Mouse (Mus musculus) cerebellum, adult 2 months (tissue): ENCODE measurements around the gene Ubtd1. TPM values are rescaled to one million over a fixed set of nuclear protein-coding genes. Genes with fewer than 3 reads are reported as not detected.

ENCODE experiments used
- DNase-seq, 2 experiments: peaks; one replicate each; pipeline ENCODE4 v3.0.0; 2021
- H3K27ac ChIP-seq: fragments of 200-500 bp; 2 replicates; pipeline ENCODE4 v1.5.1; 2012; ENCODE audit warnings: low read length, control low read depth, inconsistent platforms; ENCODE audit not compliant: insufficient read depth
- H3K27me3 ChIP-seq: fragments of 200-500 bp; 2 replicates; pipeline ENCODE4 v1.6.1; 2012; ENCODE audit warnings: inconsistent platforms, mild to moderate bottlenecking, low read length, moderate library complexity; ENCODE audit not compliant: control insufficient read depth, insufficient read depth
- H3K4me1 ChIP-seq: fragments of 200-500 bp; 2 replicates; pipeline ENCODE4 v1.6.1; 2011; ENCODE audit warnings: low read length; ENCODE audit not compliant: control insufficient read depth, insufficient read depth
- H3K4me3 ChIP-seq: fragments of 200-500 bp; replicated peaks from 2 replicates; pipeline ENCODE3; 2011; ENCODE audit warnings: mild to moderate bottlenecking, low read depth, low read length, control low read depth; ENCODE audit not compliant: insufficient read depth
- CTCF ChIP-seq: fragments of 200-500 bp; IDR thresholded peaks from 2 replicates; pipeline ENCODE4 v1.5.1; 2011; ENCODE audit warnings: low read depth, mild to moderate bottlenecking, control low read depth, low read length, moderate library complexity, borderline replicate concordance; ENCODE audit not compliant: insufficient read depth
- POLR2A ChIP-seq: fragments of 200-500 bp; IDR thresholded peaks from 2 replicates; pipeline ENCODE4 v1.6.1; 2011; ENCODE audit warnings: low read length, control low read depth, borderline replicate concordance; ENCODE audit not compliant: insufficient read depth
- whole genome bisulfite sequencing: fragments of 180-500 bp; shearing (Covaris S2); methylation state at CpG from one replicate; pipeline ENCODE4 v1.1.7; 2018; 5-methylcytosine and 5-hydroxymethylcytosine counted together
- polyA plus RNA-seq: library from polyadenylated mRNA; depleted of rRNA; stranded (reverse); fragments of >200 nt; gene quantifications from 2 replicates; pipeline ENCODE4 v1.2.3, GENCODE M21; 2012

Gene Ubtd1
- polyA plus RNA-seq, 1 experiment, result 28.1 TPM

- peaks cover 36% of the 10 kb centered on the region for H3K4me1 ChIP-seq
- TF ChIP-seq CTCF (no peak), POLR2A (no peak)
Measured at GRCm38 (mm10) chr19:42006568-42006967, 25.0 kb downstream of the Ubtd1 start.

GRCm38 (mm10) chr19:42008586-42008985 lies 27.0 kb downstream of the Ubtd1 start:
- WGBS, result 59% methylated on average over 3 of the region's 3 CpGs
- Histone ChIP-seq H3K4me1 (peaks cover 37% of the 10 kb centered on the region), H3K4me3 (no peak overlapping the region), H3K27me3 (no peaks in the 10 kb centered on the region), H3K27ac (no peak overlapping the region; the same call in 1 of the 2 replicates)
- no peak for TF ChIP-seq POLR2A
- TF ChIP-seq CTCF, result no peak
- DNase-seq, result no peak

More at GRCm38 (mm10) chr19:42006568-42006967, 25.0 kb downstream of the Ubtd1 start:
- no peak overlapping the region for H3K27ac ChIP-seq
- H3K4me3 ChIP-seq, result no peak overlapping the region
- H3K27me3 ChIP-seq, result no peaks in the 10 kb centered on the region
- WGBS, result 82% methylated on average over 8 of the region's 8 CpGs
- DNase-seq, result no peak

DNA sequence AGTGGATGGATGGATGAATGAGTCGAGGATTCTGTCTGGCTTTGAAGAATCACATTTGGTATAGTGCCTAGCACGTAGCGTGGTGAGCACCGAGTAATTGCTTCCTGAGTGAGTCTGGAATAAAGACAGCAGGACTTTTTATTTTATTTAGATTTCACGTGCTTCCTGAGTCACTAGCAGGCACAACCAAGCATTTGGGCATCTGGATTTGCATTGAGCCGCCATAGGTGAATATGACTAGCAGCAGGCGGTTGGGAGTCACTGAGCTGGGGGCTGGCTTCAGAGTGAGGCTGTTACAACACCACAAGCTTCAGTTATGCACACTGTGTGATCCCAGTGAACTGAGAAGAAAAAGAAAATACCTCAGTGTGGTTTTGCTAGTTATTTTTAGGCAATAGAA lies 27.5 kb downstream of the Ubtd1 start:
- 73% methylated on average over 7 of the region's 7 CpGs for WGBS
- no peak overlapping the region for H3K27ac ChIP-seq
- no peak for TF ChIP-seq CTCF
- TF ChIP-seq POLR2A, result no peak
- no peak for DNase-seq
- H3K4me3 ChIP-seq, result no peak overlapping the region
- no peaks in the 10 kb centered on the region for H3K27me3 ChIP-seq
- H3K4me1 ChIP-seq, result peaks cover 37% of the 10 kb centered on the region

DNA sequence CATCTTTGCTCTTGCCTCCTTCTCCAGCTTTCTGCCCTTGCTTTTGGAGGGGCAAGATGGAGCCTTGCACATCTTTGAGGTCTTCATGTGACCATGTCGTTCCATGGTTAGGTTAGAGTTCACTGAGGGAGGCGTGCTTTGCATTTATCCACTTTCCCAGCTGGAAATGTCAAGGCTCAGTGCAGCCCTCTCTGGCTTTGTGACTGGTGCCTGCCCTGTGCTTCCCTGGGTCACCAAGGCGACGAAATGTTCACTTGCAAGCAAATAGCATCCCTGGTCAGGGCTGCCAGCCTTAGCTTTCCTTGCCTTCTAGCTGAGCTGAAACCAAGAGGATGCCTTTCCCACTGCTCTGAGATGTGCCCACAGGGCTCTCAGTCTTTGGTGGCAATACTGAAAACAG lies 28.9 kb downstream of the Ubtd1 start:
- DNase-seq, result no peak
- H3K27me3 ChIP-seq, result no peaks in the 10 kb centered on the region
- 48% methylated on average over 4 of the region's 4 CpGs for WGBS
- H3K4me1 ChIP-seq, result peaks cover 33% of the 10 kb centered on the region
- H3K4me3 ChIP-seq, result no peak overlapping the region
- TF ChIP-seq CTCF, result no peak
- no peak for TF ChIP-seq POLR2A
- H3K27ac ChIP-seq, result no peak overlapping the region

- Histone ChIP-seq H3K27ac (no peak overlapping the region), H3K27me3 (no peaks in the 10 kb centered on the region), H3K4me1 (peaks cover 36% of the 10 kb centered on the region), H3K4me3 (no peak overlapping the region)
- 92% methylated on average over 7 of the region's 7 CpGs for WGBS
- DNase-seq, result no peak
- TF ChIP-seq CTCF, result no peak
- TF ChIP-seq POLR2A, result no peak
Measured at GRCm38 (mm10) chr19:42011123-42011522, 29.6 kb downstream of the Ubtd1 start.

DNA sequence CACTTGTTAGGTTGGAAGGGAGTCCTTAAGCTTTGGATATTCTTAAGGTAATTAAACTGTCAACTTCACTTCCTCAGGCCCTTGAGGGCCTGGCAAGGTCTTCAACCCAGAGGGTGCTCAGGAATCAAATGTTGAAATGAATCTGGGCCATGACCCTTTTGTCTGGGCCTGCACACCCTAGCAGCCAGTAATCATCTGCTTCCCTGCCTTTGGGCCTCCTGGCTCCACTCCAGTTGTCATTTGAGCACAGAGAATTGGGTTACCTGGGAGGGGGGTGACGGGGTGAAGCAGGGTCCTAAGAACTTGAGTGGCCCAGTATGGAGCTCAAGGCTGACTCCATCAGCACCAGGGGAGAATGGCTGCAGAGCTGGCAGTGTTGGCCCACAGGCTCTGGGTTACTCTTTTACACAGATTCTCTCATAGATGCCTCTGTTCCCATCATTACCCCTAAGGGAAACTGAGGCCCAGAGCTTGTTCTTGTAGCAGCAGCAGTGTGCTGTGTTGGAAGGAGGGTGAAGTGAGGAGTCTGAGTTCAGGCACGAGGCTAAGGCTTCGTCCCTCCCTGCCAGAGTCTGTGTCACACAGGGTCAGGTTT lies 32.8 kb downstream of the Ubtd1 start:
- Histone ChIP-seq H3K4me1 (peaks cover 51% of the 10 kb centered on the region), H3K27me3 (no peaks in the 10 kb centered on the region), H3K4me3 (no peak overlapping the region), H3K27ac (no peak overlapping the region)
- DNase-seq, result no peak
- TF ChIP-seq CTCF, result no peak
- no peak for TF ChIP-seq POLR2A
- WGBS, result 88% methylated on average over 3 of the region's 3 CpGs

DNA sequence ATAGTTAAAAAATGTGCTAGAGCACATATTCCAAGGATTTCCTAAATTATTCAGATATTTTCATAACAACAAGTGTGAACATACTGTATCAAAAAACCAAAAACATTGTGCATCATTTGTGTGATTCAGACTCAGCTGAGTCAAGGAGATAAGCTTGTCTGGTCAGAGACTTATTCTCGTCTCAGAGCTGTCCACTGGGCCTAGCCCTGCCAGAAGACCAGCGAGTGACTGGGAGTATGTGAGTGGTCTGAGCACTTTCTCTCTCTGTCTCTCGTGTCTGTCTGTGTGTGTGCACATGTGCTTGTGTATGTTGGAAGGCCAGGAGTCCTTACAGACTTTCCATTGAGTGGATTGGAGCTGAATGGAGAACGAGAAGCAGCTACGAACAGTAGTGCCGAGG lies 33.4 kb downstream of the Ubtd1 start:
- WGBS, result 96% methylated on average over 6 of the region's 6 CpGs
- Histone ChIP-seq H3K4me3 (no peak overlapping the region), H3K27me3 (no peaks in the 10 kb centered on the region), H3K4me1 (peaks cover 48% of the 10 kb centered on the region), H3K27ac (no peak overlapping the region)
- TF ChIP-seq POLR2A (no peak), CTCF (no peak)
- DNase-seq, result no peak

DNA sequence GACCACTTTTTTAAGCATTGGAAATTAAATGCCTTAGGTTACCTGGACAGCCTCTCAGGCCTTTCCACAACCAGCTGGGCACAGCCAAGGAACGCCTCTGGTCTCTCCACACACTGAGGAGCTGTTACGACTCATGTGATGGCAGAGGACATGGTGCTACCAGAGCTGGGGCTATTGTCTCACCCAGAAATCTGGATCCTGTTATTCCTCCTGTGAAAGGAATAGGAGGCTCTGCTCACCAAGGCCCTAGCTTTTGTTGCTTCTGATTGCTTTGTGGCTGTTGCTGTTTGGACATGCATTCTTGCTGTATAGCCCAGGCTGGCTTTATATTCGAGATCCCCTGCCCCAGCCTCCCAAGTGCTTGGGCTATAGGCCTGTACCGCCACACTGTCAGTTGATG lies 34.7 kb downstream of the Ubtd1 start:
- Histone ChIP-seq H3K27ac (no peak overlapping the region), H3K4me1 (peaks cover 35% of the 10 kb centered on the region), H3K27me3 (no peaks in the 10 kb centered on the region), H3K4me3 (no peak overlapping the region)
- WGBS, result 86% methylated on average over 4 of the region's 4 CpGs
- no peak for DNase-seq
- TF ChIP-seq CTCF (no peak), POLR2A (no peak)
